Mouse (Mus musculus) frontal cortex, postnatal 14 days (tissue): ENCODE data around the gene Prickle1.

ENCODE experiments used
- DNase-seq, 2 experiments: peaks; one replicate each; pipeline ENCODE4 v3.0.0; 2022; ENCODE audit warnings: low spot score in 2 of 2

Prickle1 gene

DNA sequence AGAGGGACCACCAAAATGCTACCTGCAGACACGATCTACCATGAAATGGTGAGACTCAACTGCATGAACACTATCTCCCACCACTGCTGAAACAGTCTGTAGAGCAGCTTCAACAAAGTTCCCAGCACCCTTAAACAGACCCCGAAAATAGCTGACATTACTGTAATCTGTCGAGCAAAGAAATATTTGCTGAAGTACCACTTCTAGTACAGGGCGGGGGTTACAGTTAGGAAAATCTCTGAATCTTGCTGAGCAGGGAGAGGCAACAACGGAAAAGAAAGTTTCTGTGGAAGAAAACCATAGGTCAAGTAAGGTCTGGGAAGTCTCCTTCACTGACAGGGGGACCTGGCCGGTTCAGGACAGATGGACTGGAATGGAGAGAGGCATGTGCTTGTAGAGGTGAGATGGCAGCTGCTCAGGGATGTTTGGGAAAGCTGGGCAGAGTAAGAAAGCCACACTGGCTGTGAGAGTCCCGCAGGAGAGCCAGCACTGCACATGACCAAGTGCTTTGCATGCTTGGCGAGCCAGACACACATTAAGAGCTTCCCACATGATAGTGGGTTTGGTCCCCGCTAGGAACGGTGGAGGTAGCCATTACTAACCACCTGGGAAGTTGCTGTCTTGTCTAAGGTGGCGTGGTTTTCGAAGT lies 41.4 kb downstream of the Prickle1 start:
- DNase-seq = no peak

DNA sequence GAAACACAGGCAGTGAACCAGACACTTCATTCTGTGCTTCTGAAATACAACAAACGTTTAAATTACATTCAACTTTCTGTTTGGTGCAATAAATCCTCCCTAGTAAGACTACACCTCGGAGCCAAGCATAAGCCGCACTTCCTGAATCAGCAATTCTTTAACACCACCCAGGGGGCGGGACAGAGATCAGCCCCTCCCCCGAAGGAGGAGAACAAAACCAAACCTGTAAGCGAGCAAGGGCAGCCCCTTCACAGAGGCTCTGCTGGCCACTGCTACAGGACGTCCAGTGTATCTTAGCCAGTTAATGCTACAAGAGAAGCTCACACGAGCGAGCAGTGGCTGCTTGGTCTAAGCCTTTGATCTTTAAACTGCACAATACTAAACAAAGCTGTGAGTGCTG lies 43.5 kb downstream of the Prickle1 start:
- no peak for DNase-seq

DNA sequence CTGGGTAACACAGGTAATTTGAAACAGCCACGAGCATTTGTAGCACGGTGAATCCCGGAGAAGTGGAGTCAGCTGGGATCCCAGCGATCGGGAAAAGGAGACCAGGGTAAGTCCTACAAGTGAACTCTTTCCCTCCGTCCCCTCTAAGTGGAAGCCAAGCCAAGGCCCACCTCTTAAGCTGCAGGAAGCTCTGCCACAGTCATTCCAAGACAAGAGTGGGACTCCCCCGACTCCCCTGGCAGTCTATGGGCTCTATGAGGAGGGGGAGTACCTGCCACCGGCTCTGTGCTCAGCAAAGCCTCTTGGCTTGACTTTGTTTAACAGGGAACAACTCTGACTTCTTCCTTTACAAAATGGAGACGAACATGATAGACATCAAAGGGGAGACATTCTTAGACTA lies 47.4 kb downstream of the Prickle1 start:
- no peak for DNase-seq

DNA sequence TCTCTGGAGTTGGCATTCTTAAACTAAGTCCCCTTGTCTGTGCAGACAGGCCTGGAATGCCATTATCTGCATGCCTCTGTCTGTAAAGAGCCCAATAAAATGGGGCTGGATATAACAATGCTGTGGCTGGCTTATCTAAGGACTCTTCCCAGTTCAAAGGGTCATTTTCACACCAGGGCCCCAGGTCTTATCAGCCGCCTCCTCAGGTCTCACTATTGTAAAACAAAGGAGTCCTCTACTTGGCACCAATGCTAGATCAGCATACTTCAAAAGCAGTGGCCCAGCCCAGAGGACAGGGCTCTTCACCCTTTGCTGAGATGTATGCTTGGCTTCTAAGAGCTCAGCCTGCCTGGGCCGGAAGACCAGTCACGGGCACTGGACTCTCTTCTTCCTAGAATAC lies 56.3 kb downstream of the Prickle1 start:
- DNase-seq = no peak

DNA sequence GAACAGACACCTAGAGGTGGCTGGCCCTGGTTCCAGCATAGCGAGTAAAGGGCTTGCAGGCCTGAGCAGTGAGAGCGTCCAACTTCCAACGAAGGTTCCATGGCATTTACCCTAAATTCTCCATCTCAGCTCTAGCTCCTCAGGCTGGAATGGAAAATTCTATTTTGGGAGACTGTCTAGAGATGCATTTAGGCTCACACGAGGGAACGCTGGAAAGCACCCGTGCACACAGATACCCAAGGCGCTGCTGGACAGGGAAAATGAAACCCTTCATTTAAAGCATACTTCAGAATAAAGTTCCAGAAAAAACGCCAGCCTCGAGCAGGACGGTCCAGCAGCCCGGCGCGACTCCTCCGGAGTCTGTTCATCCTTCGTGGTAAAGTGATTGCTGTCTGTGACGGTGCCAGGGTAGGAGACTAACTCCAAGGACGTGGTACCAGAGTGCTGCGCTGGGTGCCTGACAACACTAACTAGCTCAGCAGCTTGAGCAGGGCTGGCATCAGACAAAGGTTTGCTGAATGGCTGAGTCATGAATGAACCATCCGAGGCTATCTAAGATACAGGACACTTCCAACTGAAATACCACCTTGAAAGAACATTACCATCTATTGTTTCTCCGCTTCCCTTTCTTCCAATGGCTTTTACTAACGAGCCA lies 57.0 kb downstream of the Prickle1 start:
- DNase-seq = no peak

DNA sequence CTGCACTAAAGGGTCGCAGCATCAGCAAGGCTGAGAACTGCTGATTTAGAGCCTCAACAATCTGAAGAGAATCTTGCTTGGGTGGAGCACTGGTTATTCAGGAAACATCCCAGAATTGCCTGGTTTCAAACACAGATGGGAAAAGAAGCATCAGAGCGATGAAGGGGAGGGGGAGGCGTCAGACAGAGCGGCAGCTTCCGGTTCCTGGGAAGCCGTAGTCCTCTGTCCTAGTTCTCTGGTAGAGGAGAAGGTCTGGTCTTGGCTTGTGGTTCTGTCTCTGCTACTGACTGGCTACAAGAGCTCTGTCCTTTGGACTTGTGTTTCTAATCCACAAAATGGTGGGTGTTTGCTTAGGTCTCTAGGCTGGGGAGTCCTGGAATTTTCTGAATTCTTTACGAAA lies 57.9 kb downstream of the Prickle1 start:
- no peak for DNase-seq

DNA sequence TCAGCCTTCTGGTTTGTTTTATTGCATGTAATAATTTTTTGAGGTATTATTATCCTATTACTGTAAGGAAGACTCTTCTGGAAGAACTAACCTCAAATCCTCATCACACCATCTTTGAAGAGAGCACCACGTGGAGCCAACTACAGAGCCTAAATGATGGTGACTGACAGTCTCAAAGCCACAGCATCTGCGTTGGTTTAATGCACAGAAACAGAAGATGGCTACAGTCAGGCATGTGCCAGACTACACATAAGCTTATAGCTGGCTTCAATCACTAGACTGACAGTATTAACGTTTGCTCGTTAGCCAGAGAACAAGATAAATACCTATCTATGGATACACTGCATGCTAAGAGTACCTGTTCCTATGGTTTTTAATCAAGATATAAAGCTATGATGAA lies 59.5 kb downstream of the Prickle1 start:
- no peak for DNase-seq

DNA sequence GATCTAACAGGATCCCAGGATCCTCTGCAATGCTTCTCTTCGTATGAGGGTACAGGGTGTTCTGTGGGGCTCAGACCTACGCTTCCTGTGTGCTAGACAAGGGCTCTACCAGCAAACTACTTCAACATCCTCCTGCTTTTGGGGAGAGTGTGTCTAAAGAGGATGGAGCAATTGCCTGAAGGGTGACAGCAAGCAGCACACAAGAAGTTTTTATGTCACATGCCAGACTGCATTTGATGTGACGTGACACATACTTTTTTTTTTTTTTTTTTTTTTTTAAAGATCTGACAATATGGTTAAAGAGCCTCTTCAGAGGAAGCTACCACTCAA lies 65.0 kb downstream of the Prickle1 start:
- DNase-seq = no peak

DNA sequence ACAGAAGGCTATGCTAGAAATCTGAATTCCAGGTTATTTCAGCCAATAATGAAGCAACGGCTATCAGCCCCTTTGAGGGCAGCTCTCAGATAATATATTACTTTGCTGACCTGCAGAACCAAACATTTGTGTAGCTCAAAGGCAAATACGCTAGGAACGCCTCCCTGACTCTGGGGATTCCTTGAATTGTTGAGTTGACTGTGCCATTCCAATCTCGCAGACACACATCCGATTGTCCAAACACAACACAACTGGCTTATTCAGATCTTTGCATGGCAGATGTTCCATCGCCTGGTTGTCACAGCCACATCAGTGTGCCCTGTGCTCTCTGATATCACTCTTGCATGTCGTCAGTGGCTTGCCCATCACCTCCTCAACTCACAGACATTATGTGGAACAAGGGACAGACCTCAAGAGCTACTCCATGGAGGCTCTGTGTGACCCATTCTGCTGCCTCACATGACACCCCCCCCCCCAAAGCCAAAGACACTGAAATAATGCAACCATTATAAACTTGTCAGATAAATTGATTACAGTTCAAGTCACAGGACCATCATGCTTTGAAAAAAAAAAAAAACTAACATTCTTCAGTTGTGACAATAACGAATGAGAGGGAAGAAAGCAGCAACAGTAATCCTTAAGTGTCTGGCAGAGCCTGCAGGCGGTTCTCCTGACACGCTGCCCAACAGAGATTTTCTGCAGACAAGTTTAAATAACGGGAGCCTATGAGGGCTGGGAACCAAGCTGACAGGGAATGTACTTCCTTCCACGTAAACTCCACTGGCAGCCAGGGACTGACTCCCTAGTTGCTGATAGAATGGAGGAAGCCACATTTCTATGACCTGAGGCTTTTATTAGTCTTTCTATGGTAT lies 65.6 kb downstream of the Prickle1 start:
- no peak for DNase-seq

DNA sequence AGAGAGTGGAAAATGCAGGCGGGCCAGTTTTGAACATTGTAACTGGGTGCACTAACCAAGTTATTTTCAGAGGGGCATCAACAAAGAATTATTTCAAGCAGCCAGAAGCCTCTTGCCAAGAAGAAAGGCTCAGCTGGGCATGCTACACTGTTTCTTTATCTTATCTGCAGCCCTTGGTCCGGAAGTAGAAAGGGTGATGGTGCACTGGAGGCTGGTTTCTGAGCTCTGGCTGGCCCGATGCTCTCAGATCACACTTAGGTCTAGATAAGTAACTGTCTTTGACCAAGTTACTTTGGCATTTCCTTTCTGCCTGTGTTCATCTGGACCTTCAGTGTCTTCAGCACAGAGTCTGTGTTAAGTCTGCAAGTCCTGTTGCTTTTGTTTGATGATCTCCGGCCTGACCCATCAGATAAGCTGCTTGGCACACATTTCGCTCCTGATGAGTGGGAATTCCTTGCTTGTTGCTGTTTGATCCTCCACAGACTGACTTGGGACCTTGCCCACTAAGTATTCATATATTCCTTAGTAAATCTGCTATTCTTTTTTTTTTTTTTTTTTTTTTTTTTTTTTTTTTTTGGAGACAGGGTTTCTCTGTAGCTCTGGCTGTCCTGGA lies 70.3 kb downstream of the Prickle1 start:
- no peak for DNase-seq

DNA sequence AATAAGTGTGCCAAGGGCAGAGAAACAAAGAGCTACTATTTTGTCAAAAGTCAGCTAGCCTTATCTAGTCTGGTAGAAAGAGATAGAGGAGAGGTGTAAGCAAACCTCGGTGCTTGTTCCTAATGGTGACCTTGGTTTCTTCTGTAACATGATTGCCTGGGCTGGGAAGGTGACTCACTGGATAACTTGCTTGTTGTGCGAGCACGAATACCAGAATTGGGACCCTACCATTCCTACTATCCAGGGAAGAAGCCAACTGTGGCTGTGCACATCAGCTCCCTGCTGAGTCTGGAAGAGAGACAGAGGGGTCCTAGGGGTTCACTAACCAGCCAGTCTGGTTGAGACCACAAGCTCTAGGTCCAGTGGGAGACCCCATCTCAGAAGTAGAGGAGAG lies 73.9 kb downstream of the Prickle1 start:
- DNase-seq = no peak

DNA sequence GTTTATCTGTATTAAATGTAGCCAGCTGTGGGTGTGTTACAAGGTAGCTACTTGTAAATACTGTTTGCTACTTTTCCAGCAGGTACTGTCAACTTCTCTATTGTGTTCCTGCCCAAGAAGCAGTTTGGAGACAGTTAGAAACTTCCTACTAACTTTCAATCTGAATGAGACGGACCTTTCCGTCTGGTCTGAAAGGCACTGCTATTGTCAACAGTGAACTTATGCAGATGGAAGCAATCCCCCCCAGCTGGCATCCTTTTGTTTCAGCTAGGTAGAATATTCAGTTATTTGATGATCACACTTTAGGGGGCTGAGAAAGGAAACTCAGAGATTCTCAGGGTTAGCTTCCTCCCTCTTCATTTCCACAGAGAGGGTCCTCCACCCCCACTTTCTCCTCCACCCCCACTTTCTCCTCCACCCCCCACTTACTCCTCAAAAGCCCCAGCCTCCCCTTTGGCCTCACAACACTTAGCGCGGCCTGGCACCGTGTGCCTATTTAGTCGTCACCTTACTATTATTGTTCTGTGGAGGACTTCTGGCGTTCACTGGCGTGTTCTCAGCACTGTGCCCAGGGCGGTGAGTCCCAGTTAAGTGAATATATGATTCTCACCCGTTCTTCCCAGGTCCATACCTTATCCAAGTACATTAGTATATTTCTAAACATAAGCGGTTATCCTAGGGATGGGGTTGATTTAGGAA lies 74.5 kb downstream of the Prickle1 start:
- DNase-seq = no peak

DNA sequence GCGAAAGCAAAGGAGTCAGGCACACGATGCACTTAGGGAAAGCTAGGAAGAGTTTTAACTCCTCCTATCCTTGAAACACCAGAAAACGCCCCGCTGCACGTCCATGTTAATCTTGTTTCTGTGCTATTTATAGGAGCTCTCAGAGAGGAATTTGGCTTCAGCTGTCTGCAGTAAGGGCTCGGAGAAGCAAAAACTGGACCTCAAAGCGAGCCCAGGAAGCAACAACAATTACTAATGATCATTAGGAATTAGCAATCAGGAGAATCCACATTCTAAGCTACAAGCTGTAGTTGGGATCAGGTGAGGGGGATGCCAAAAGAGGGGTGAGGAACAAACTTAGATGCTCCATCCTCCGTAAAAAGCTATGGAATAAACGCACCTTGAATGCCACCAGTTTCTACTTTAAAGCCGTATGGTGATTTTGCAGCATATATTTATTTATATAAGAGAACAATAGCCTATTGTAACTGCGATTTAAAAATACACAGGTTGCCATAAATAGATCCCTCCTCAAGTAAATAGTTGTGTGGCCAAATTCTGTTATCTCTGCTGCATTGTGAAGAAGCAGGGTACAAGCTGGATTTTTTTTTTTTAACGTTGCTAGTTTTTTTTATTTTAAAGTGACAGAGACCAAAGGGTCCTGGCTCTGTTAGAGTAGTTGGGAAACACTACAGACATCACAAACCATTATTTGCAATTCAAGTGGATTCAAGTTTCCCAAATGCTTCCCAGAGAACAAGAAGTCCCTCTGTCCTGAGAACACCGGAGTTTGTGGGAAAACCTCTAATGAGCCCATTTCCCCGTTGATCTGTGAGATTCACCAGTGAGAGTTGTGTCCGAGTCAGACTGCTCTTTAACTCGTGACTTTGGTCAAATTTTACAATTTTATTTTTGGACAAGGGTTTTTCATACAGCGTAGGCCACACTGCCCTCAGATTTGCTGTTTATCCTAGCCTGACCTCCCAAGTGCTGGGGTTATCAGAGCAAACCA lies 75.6 kb downstream of the Prickle1 start:
- no peak for DNase-seq

DNA sequence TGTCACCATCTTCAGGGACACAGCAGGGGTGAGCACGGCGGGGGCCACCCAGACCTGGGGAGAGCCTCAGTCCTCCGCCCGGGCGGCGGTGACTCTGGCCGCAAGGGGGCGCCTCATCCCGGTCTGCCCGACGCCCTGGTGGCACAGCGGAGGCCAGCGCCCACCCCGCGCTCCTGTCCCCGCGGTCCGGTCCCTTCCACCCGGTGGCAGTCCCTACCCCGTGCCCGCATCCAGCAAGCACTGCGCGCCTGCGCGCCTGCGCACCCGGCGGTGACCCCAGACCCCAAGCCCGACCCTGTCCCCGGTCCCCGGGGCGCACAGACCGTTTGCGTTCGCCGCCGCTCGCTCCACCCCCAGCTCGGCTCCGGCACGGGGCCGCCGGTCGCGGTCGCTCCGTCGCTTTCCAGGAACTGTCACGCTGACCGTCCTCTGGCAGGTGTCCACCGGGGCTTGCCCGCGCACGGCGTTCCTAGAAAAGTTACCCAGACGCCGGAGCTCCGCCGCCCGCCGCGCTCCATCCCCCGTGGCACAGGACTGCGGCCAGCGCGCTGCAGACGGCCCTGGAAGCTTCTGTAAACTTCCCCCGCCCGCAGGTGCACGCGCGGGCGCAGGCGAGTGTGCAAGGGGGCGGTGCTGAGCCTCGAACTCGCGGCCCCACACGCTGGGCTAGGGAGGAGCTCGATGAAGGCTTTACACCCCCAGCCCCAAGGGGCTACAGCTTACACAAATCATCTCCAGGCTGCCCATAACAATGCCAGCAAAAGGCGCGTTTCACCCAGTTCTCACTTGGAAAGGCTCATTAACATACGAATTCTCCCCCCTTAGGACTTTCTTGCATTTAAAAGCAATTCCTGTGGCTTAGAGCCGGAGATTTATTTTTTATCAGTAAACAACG lies 76.5 kb downstream of the Prickle1 start:
- peak; percentile 46 to 63 for DNase-seq

DNA sequence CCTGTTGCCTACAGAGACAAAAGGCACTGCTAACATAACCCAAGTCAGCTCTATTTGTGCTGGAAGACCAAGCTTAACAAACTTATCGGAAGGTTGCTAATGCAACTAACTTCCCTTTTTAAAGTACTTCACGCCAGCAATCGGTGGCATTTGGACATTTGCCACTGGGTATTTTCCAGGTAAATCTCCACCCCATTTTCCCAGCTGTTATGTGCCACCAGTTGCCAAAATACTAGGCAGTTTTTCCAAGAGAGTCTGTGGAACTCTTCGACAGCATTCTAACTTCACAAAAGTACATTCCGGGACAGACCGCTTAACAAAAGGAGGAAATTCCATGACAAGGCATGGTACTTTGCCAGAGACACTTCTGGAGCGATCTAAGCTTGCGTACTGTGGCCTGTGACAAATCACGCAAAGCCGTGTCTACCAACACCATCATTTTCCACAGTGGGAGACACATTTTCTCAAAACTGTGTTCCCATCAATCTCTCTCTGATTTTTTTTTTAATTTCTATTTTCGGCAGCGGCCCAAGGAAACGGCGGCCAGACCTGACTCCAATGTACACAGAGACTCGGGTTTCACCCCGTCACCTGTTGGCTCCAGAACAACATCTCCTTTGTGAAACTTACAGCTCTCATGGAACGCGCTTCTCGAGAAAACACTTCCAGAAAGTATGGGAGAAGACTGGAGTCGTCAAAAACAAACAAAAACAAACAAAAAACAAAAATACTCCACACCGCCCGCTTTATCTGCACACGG lies 77.4 kb downstream of the Prickle1 start:
- DNase-seq = no peak

DNA sequence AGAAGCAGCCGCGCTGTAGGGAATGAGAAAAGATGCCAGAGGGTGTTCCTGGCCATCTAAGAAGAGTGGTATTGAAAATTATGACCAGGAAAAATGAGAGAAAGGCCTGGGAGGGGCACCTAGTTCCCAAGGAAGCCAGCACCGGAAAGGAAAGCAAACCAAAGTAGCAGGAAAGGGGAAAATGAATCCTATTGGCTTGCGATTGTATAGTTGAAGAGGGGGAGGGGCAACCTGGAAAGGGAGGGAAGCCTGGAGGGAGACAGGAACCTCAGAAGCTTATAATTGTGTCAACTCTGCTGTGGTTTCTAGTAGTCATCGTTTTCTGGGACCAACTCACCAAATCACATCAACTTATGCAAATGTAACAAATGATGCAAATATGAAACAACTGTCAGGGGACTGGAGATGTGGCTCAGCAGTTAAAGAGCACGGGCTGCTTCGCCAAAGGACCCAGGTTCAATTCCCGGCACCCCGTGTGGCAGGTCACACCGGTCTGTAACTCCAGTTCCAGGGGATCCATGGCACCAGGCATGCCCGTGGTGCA lies 78.6 kb downstream of the Prickle1 start:
- no peak for DNase-seq

DNA sequence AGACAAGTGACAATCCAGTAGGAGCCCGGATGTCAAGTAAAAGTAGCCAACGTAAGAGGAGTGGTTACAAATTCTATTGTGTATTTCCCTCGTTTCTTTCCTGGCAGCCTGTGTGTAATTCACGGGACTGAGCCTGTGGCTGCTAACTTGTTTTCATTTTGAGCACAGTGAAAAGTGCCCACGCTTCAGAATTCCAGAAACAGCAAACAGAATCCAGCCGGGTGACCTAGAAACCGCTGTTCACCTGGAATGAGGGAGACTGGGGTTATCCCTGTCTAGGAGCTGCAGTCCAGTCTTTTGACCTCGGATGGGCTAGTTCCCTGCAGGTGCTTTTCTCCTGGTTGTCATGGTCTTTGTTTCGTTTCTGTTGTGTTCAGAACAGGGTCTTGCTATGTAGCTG lies 80.4 kb downstream of the Prickle1 start:
- DNase-seq = no peak

DNA sequence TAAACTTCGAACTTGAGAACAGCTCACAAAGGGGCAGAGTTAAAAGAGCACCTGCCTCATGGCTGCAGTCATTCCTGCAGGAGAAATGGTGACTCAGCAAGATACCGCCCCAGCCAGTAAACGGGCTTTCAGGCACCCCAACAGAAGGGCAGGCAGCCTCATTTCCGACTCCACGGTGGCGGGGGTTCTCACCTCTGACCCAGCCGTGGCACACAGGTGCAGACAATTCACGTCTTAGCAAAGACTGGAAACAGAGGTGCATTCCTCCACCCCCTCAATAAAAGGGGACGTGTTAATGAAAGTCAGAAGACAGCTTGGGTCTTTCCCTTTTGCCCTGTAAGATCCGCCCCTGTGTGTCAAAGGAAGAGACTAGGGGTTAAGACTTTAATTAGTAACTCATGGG lies 81.8 kb downstream of the Prickle1 start:
- no peak for DNase-seq

DNA sequence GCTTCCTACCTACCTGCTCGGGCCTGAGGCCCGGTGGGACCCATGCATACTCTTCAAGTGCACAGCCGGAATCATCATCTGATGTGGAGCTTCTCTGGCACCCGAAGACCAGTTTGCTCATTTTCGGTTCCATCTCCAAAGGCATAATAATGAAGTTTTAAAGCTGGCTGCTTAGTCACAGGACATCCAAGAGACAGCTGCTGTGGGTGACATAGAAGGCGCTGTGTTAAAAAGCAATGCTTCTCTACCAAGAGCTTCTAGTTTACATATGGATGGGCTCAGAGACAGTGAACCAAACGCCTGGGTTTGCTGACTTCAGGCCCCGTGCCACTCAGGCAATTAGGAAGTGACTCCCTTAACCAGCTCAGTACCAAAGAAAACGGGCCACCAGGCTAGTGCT lies 83.3 kb downstream of the Prickle1 start:
- no peak for DNase-seq
